In genomic region chr9:86879216-86880112, GRCm38 (mm10) we compare ENCODE assay signal across 8 mouse cellular contexts. TPM values are rescaled to one million over a fixed set of nuclear protein-coding genes. Genes with fewer than 3 reads are reported as not detected.
DNase-seq lines count a peak whose midpoint lies in the region; ATAC-seq and TF ChIP-seq lines count a peak whose summit lies in the region.

No protein-coding gene starts in this region.

- no peak overlapping the region for H3K27ac ChIP-seq in thymus, adult 2 months (ENCODE audit: control insufficient read depth, insufficient read depth, low read length)
- H3K27ac ChIP-seq in kidney, embryonic 15.5 days: peak overlapping the region; percentile 48; the same call in 1 of the 2 replicates
- H3K27ac ChIP-seq in liver, embryonic 11.5 days (ENCODE audit: low read depth, low read length): no peak overlapping the region

- no peaks in the 10 kb centered on the region for H3K9me3 ChIP-seq in kidney, embryonic 15.5 days (replicated peaks)
- no peaks in the 10 kb centered on the region for H3K9me3 ChIP-seq in liver, embryonic 11.5 days (ENCODE audit: control insufficient read depth, low read length)

- H3K4me3 ChIP-seq in thymus, adult 2 months (ENCODE audit: control insufficient read depth, insufficient read depth, low read length): no peak overlapping the region
- H3K4me3 ChIP-seq in kidney, embryonic 15.5 days (replicated peaks): peak overlapping the region; percentile 82
- H3K4me3 ChIP-seq in liver, embryonic 11.5 days (ENCODE audit: low read depth, low read length): peak overlapping the region; percentile 56

- no peaks in the 10 kb centered on the region for H3K36me3 ChIP-seq in thymus, adult 2 months (ENCODE audit: control insufficient read depth, insufficient read depth, low read length)
- H3K36me3 ChIP-seq in kidney, embryonic 15.5 days: no peaks in the 10 kb centered on the region
- no peaks in the 10 kb centered on the region for H3K36me3 ChIP-seq in liver, embryonic 11.5 days (ENCODE audit: control insufficient read depth, insufficient read depth, low read length)

- peak overlapping the region; percentile 55 for H3K9ac ChIP-seq in kidney, embryonic 15.5 days
- H3K9ac ChIP-seq in liver, embryonic 11.5 days (ENCODE audit: low read depth, low read length): no peak overlapping the region

- WGBS in thymus, adult 2 months: 6% methylated on average over 75 of the region's 75 CpGs
- WGBS in kidney, embryonic 15.5 days: under 1% methylated on average over 75 of the region's 75 CpGs
- 3% methylated on average over 75 of the region's 75 CpGs for WGBS in liver, embryonic 11.5 days

- TF ChIP-seq CTCF in thymus, adult 2 months (IDR thresholded peaks at IDR 0.05; ENCODE audit: borderline replicate concordance, control insufficient read depth, extremely low read depth, insufficient read depth, low read length, poor library complexity): no peak

- peak overlapping the region; percentile 99 for H3K4me2 ChIP-seq in kidney, embryonic 15.5 days
- H3K4me2 ChIP-seq in liver, embryonic 11.5 days: peak overlapping the region; percentile 79

- no peaks in the 10 kb centered on the region for H3K4me1 ChIP-seq in thymus, adult 2 months (replicated peaks; ENCODE audit: control insufficient read depth, insufficient read depth, low read length)
- peaks cover 22% of the 10 kb centered on the region for H3K4me1 ChIP-seq in kidney, embryonic 15.5 days
- H3K4me1 ChIP-seq in liver, embryonic 11.5 days (replicated peaks; ENCODE audit: control insufficient read depth, insufficient read depth, low read length): no peaks in the 10 kb centered on the region

- peaks cover 4% of the 10 kb centered on the region for H3K27me3 ChIP-seq in thymus, adult 2 months (ENCODE audit: control insufficient read depth, insufficient read depth, low read length)
- peaks cover 43% of the 10 kb centered on the region for H3K27me3 ChIP-seq in kidney, embryonic 15.5 days
- peaks cover 50% of the 10 kb centered on the region for H3K27me3 ChIP-seq in liver, embryonic 11.5 days (replicated peaks; ENCODE audit: control insufficient read depth, insufficient read depth, low read length)

- peak; percentile 56 for ATAC-seq in frontal cortex, adult (ENCODE audit: low TSS enrichment)
- ATAC-seq in kidney, embryonic 15.5 days (replicated peaks; ENCODE audit: low FRiP score): peak; percentile 61
- ATAC-seq in liver, embryonic 11.5 days (replicated peaks; ENCODE audit: low FRiP score): peak; percentile 39; the same call in 1 of the 2 replicates

- DNase-seq in thymus, adult 2 months: peak; percentile 1
- no peak for DNase-seq in thymus, postnatal 25 days
- peak; percentile 68 for DNase-seq in cerebellum, adult 8-10 months
- peak; percentile 41 for DNase-seq in liver, embryonic 11.5 days (ENCODE audit: low spot score)
- DNase-seq in right cerebral cortex, adult 2 months (ENCODE audit: low spot score in 2 of 2): peak; percentile 53 to 58
- DNase-seq in thymus, adult 18-20 months: no peak

- TF ChIP-seq POLR2A in thymus, adult 2 months (IDR thresholded peaks at IDR 0.05; ENCODE audit: control insufficient read depth, extremely low read depth, insufficient read depth, low read length, poor library complexity): no peak

RNA-seq across cellular contexts. Expression of gene Snap91, which starts 1.0 kb away (rescaled TPM):
- polyA plus RNA-seq in thymus, adult 2 months (2012; rRNA removed): 5.4 and 6.0 TPM in 2 replicates
- polyA plus RNA-seq in kidney, embryonic 15.5 days (2015; fragmentation: Nextera tagmentation; extraction: Ambion mirVana): 20.6 and 21.3 TPM in 2 replicates
- 1.2 and 1.3 TPM in 2 replicates for polyA plus RNA-seq in liver, embryonic 11.5 days (2014; fragmentation: Nextera tagmentation; extraction: Ambion mirVana)

Comparison
In these comparisons a context has a peak if more than half of its experiments do, and no peak if none do; other contexts are left out.
1. DNase-seq: peak in thymus, adult 2 months (single experiment), cerebellum, adult 8-10 months (single experiment), liver, embryonic 11.5 days (single experiment) and right cerebral cortex, adult 2 months (2 of 2); none in thymus, postnatal 25 days (single experiment) and thymus, adult 18-20 months (0 of 2).
2. Peak in every context shown above with its lines, with median percentiles within 50 percentile points of each other: ATAC-seq.